ENCODE assay signal across 9 mouse cellular contexts in the genomic region with DNA sequence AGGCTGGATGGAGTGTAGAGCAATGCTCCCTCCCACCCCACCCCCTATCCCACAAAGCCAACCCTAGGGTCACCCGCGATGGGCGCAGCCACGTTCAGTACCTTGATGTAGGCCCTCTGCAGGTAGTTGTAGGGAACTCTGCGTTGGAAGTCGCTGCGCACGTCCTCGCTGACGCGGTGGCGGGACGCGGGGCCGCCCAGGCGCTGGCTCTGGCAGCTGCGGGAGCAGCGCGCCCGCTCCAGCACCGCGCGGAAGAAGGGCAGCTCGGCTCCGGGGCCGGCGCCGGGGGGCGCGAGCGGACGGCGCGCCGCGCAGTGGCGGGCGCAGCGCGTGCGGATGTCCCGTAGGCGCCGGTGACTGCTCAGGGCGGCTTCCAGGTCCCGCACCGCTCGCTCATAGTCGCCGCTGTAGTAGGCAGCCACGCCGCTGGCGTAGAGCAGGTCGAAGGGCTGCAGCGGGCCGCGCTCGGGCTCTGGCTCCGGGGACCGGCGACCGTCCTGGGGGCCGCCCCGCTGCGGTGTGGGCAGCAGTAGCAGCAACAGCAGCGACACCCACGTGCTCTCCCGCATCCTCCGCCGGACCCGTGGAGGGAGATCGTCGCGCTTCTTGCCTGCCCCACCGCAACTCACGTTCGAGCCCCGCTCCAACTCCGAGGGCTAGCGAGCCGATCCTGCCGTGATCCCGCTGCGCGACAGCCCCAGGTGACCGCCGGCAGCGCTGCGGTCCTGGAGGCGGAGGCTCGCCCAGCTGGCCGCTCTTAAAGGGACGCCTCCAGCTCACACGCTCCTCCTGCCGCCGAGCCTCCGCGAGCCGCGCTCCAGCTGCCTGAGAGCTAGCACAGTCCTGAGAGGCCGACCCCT. TPM values are rescaled to one million over a fixed set of nuclear protein-coding genes. Genes with fewer than 3 reads are reported as not detected.
DNase-seq lines count a peak whose midpoint lies in the region; ATAC-seq and TF ChIP-seq lines count a peak whose summit lies in the region.
"Had no signal": no experiment of that assay in that cellular context is flagged by ENCODE, and none has a peak within 500 bp of the region (broad histone marks: within the 10 kb centered on the region; RNA-seq: fewer than 3 reads in every experiment).

Gene P3h2, minus strand, starts transcription at position 670 of the 860 bp plus-strand sequence.

- H3K9ac ChIP-seq in forebrain, embryonic 13.5 days, result peak within 1 kb of the TSS; percentile 70
- H3K9ac ChIP-seq in heart, embryonic 16.5 days (ENCODE audit: low read length), result peak within 1 kb of the TSS; percentile 81
- peak within 1 kb of the TSS; percentile 48; the same call in 1 of the 2 replicates for H3K9ac ChIP-seq in liver, embryonic 12.5 days
- peak within 1 kb of the TSS; percentile 69 for H3K9ac ChIP-seq in neural tube, embryonic 11.5 days (ENCODE audit: low read length)

- TF ChIP-seq POLR2A in bone marrow macrophage, adult 2 months (IDR thresholded peaks at IDR 0.05; ENCODE audit: borderline replicate concordance, low read depth, low read length), result no peak

- peak within 1 kb of the TSS; percentile 37 for H3K4me3 ChIP-seq in bone marrow macrophage, adult 2 months (ENCODE audit: insufficient read depth, low read length)
- peak within 1 kb of the TSS; percentile 72 for H3K4me3 ChIP-seq in forebrain, embryonic 13.5 days
- peak within 1 kb of the TSS; percentile 73 for H3K4me3 ChIP-seq in heart, embryonic 16.5 days (ENCODE audit: low read length)
- H3K4me3 ChIP-seq in liver, embryonic 12.5 days, result peak within 1 kb of the TSS; percentile 56
- peak within 1 kb of the TSS; percentile 58 for H3K4me3 ChIP-seq in neural tube, embryonic 11.5 days (ENCODE audit: low read depth, low read length)

- TF ChIP-seq CTCF in bone marrow macrophage, adult 2 months (IDR thresholded peaks at IDR 0.05; ENCODE audit: low read depth, low read length), result no peak

- H3K27ac ChIP-seq in bone marrow macrophage, adult 2 months (ENCODE audit: insufficient read depth, low read depth, low read length), result no peak within 1 kb of the TSS
- H3K27ac ChIP-seq in forebrain, embryonic 13.5 days, result peak within 1 kb of the TSS; percentile 54
- peak within 1 kb of the TSS; percentile 83 for H3K27ac ChIP-seq in heart, embryonic 16.5 days (ENCODE audit: low read length)
- H3K27ac ChIP-seq in liver, embryonic 12.5 days, result peak within 1 kb of the TSS; percentile 65
- H3K27ac ChIP-seq in neural tube, embryonic 11.5 days (ENCODE audit: low read depth, low read length), result peak within 1 kb of the TSS; percentile 79

- peak; percentile 11 for DNase-seq in 3134 (ENCODE audit: extremely low read depth, insufficient read length, low spot score)
- DNase-seq in kidney, postnatal 14 days, result peak; percentile 86
- DNase-seq in neural tube, embryonic 11.5 days (ENCODE audit: low spot score), result peak; percentile 81
- DNase-seq in urinary bladder, adult 18-20 months (ENCODE audit: low spot score in 2 of 2), result peak; percentile 55 to 72

- H3K4me2 ChIP-seq in forebrain, embryonic 13.5 days, result peak within 1 kb of the TSS; percentile 91
- H3K4me2 ChIP-seq in heart, embryonic 16.5 days (ENCODE audit: low read depth, low read length), result peak within 1 kb of the TSS; percentile 85
- peak within 1 kb of the TSS; percentile 73 for H3K4me2 ChIP-seq in liver, embryonic 12.5 days
- peak within 1 kb of the TSS; percentile 82 for H3K4me2 ChIP-seq in neural tube, embryonic 11.5 days (ENCODE audit: low read depth)

- H3K27me3 ChIP-seq in forebrain, embryonic 13.5 days, result peaks cover 7% of the 10 kb centered on the region; the same call in 1 of the 2 replicates
- H3K27me3 ChIP-seq in heart, embryonic 16.5 days (ENCODE audit: control insufficient read depth, insufficient read depth, low read length), result no peaks in the 10 kb centered on the region
- H3K27me3 ChIP-seq in liver, embryonic 12.5 days (replicated peaks), result peaks cover 35% of the 10 kb centered on the region
- peaks cover 2% of the 10 kb centered on the region; the same call in 1 of the 2 replicates for H3K27me3 ChIP-seq in neural tube, embryonic 11.5 days (ENCODE audit: control insufficient read depth, insufficient read depth, low read length)

- WGBS in forebrain, embryonic 13.5 days, result under 1% methylated on average over 85 of the region's 101 CpGs
- under 1% methylated on average over 100 of the region's 101 CpGs for WGBS in heart, embryonic 16.5 days
- WGBS in liver, embryonic 12.5 days (ENCODE audit: insufficient replicate concordance), result 2% methylated on average over 98 of the region's 101 CpGs
- 2% methylated on average over 91 of the region's 101 CpGs for WGBS in neural tube, embryonic 11.5 days

- no peaks in the 10 kb centered on the region for H3K9me3 ChIP-seq in forebrain, embryonic 13.5 days (replicated peaks)
- no peaks in the 10 kb centered on the region for H3K9me3 ChIP-seq in heart, embryonic 16.5 days (replicated peaks; ENCODE audit: control insufficient read depth, low read length)
- no peaks in the 10 kb centered on the region for H3K9me3 ChIP-seq in liver, embryonic 12.5 days (replicated peaks)
- no peaks in the 10 kb centered on the region for H3K9me3 ChIP-seq in neural tube, embryonic 11.5 days (ENCODE audit: control insufficient read depth, low read length)

- H3K4me1 ChIP-seq in bone marrow macrophage, adult 2 months (ENCODE audit: control insufficient read depth, insufficient read depth, low read length), result no peaks in the 10 kb centered on the region
- peaks cover 8% of the 10 kb centered on the region for H3K4me1 ChIP-seq in forebrain, embryonic 13.5 days
- peaks cover 15% of the 10 kb centered on the region for H3K4me1 ChIP-seq in heart, embryonic 16.5 days (ENCODE audit: control insufficient read depth, insufficient read depth, low read length)
- no peaks in the 10 kb centered on the region for H3K4me1 ChIP-seq in liver, embryonic 12.5 days
- H3K4me1 ChIP-seq in neural tube, embryonic 11.5 days (ENCODE audit: control insufficient read depth, insufficient read depth, low read length), result peaks cover 7% of the 10 kb centered on the region

- ATAC-seq in forebrain, embryonic 13.5 days, result peak; percentile 95
- peak; percentile 90 for ATAC-seq in heart, embryonic 16.5 days (replicated peaks; ENCODE audit: extremely low read depth, insufficient read depth, low FRiP score)
- ATAC-seq in liver, embryonic 12.5 days, result peak; percentile 70
- peak; percentile 92 for ATAC-seq in neural tube, embryonic 11.5 days (ENCODE audit: insufficient read depth, low FRiP score, low TSS enrichment)

- H3K36me3 ChIP-seq in forebrain, embryonic 13.5 days (ENCODE audit: poor library complexity, severe bottlenecking), result no peaks in the 10 kb centered on the region
- H3K36me3 ChIP-seq in heart, embryonic 16.5 days (ENCODE audit: control insufficient read depth, insufficient read depth), result no peaks in the 10 kb centered on the region
- H3K36me3 ChIP-seq in liver, embryonic 12.5 days, result no peaks in the 10 kb centered on the region
- no peaks in the 10 kb centered on the region for H3K36me3 ChIP-seq in neural tube, embryonic 11.5 days (ENCODE audit: control insufficient read depth, insufficient read depth, low read length)
- H3K36me3 ChIP-seq: G1E had no signal

RNA-seq across cellular contexts. Expression of gene P3h2, which starts in this region (rescaled TPM):
- polyA plus RNA-seq in bone marrow macrophage, adult 2 months (2012; ENCODE audit: insufficient read depth, insufficient read length, missing spikeins), result not detected in 2 replicates
- 0.32 and 0.78 TPM in 2 replicates for polyA plus RNA-seq in forebrain, embryonic 13.5 days (2015; fragmentation: Nextera tagmentation; extraction: Ambion mirVana)
- 3.6 TPM in 2 replicates for polyA plus RNA-seq in heart, embryonic 16.5 days (2015; fragmentation: Nextera tagmentation; extraction: Ambion mirVana)
- polyA plus RNA-seq in liver, embryonic 12.5 days (2016; fragmentation: Nextera tagmentation; extraction: Ambion mirVana), result 1.5 and 2.0 TPM in 2 replicates
- polyA plus RNA-seq in neural tube, embryonic 11.5 days (2014; fragmentation: Nextera tagmentation; extraction: Ambion mirVana), result 4.6 and 5.3 TPM in 2 replicates
- polyA plus RNA-seq: G1E had no signal

Comparison
In these comparisons a context has a peak if more than half of its experiments do, and no peak if none do; other contexts are left out.
1. Peak in ATAC-seq, H3K4me3 ChIP-seq, H3K27ac ChIP-seq, H3K9ac ChIP-seq and H3K4me2 ChIP-seq in forebrain, embryonic 13.5 days; RNA of the gene not detected or under 1 TPM.
2. DNase-seq: peak in every context shown above with its lines; median percentile 86 in kidney, postnatal 14 days; 81 in neural tube, embryonic 11.5 days; 64 in urinary bladder, adult 18-20 months; 11 in 3134.